Mouse (Mus musculus) hindbrain, embryonic 11.5 days (tissue): Measurements from ENCODE around the gene Fcgr3. TPM values are rescaled to one million over a fixed set of nuclear protein-coding genes. Genes with fewer than 3 reads are reported as not detected.

Source experiments
- ATAC-seq: fragments of 200-750 bp; cut with Nextera tagmentation; 2 replicates; pipeline ENCODE4 v1.8.0; 2017; ENCODE audit warnings: mild to moderate bottlenecking, moderate TSS enrichment, moderate library complexity; ENCODE audit not compliant: low FRiP score
- DNase-seq: peaks from one replicate; pipeline ENCODE4 v3.0.0-alpha.2; 2015; ENCODE audit warnings: low spot score
- H3K27ac ChIP-seq: fragments of 300-500 bp; sonication (generic); 2 replicates; pipeline ENCODE4 v1.5.1; 2014; ENCODE audit warnings: mild to moderate bottlenecking, low read depth, low read length
- H3K27me3 ChIP-seq: fragments of 300-500 bp; sonication (generic); 2 replicates; pipeline ENCODE4 v1.6.1; 2014; ENCODE audit warnings: mild to moderate bottlenecking, low read length, moderate library complexity, mixed read lengths; ENCODE audit not compliant: control insufficient read depth, insufficient read depth
- H3K36me3 ChIP-seq: fragments of 300-500 bp; sonication (generic); 2 replicates; pipeline ENCODE4 v1.6.1; 2014; ENCODE audit warnings: mild to moderate bottlenecking, low read length, moderate library complexity, mixed read lengths; ENCODE audit not compliant: control insufficient read depth, insufficient read depth
- H3K4me1 ChIP-seq: fragments of 300-500 bp; sonication (generic); replicated peaks from 2 replicates; pipeline ENCODE4 v1.6.1; 2014; ENCODE audit warnings: low read length, mixed read lengths; ENCODE audit not compliant: control insufficient read depth, insufficient read depth
- H3K4me2 ChIP-seq: fragments of 300-500 bp; sonication (generic); replicated peaks from 2 replicates; pipeline ENCODE4 v1.6.1; 2014; ENCODE audit warnings: mild to moderate bottlenecking, low read depth, low read length
- H3K4me3 ChIP-seq: fragments of 300-500 bp; sonication (generic); 2 replicates; pipeline ENCODE4 v1.5.1; 2014; ENCODE audit warnings: low read depth, low read length
- H3K9ac ChIP-seq: fragments of 300-500 bp; sonication (generic); 2 replicates; pipeline ENCODE4 v1.6.1; 2014; ENCODE audit warnings: low read depth, low read length
- H3K9me3 ChIP-seq: fragments of 300-500 bp; sonication (generic); 2 replicates; pipeline ENCODE4 v1.6.1; 2016; ENCODE audit warnings: low read length; ENCODE audit not compliant: control insufficient read depth
- WGBS: fragments of 180-500 bp; shearing (Covaris S2); extraction: QIAGEN DNeasy Blood & Tissue Kit; methylation state at CpG from one replicate; pipeline ENCODE4 v1.1.7; 2014; 5-methylcytosine and 5-hydroxymethylcytosine counted together
- polyA plus RNA-seq: library from polyadenylated mRNA; unstranded; fragments of >200 nt; fragmentation: Nextera tagmentation; extraction: Ambion mirVana; gene quantifications from 2 replicates; pipeline ENCODE4 v1.2.1, GENCODE M21; 2014

Fcgr3 gene
- polyA plus RNA-seq, 1 experiment from 2014 or later, result 9.6 TPM

DNA sequence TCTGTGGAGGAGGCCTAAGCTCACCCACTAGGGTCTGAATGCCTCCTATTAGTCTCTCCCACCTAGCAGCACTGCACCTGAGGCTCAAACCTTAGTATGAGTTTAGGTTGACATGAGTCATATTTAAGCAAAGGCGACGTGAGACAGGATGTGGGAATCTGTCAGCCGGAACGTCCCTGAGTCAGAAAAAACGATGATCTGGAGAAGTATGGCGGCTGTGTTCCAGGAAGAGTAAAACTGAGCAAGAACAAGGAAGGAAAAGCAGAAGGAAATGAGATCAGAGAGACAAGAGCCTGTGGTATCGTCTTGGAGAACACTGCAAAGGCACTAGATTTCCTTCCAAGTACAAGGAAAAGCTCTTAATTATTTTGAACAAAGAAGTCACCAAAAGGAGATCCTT is 14.0 kb downstream of the Fcgr3 start:
- H3K36me3 ChIP-seq, result no peaks in the 10 kb centered on the region
- no peaks in the 10 kb centered on the region for H3K4me1 ChIP-seq
- 89% methylated on average over 7 of the region's 7 CpGs for WGBS
- H3K9ac ChIP-seq, result no peak overlapping the region
- DNase-seq (no peak), ATAC-seq (no peak)
- H3K4me3 ChIP-seq, result no peak overlapping the region
- no peaks in the 10 kb centered on the region for H3K9me3 ChIP-seq
- no peaks in the 10 kb centered on the region for H3K27me3 ChIP-seq
- no peak overlapping the region for H3K4me2 ChIP-seq
- no peak overlapping the region for H3K27ac ChIP-seq

DNA sequence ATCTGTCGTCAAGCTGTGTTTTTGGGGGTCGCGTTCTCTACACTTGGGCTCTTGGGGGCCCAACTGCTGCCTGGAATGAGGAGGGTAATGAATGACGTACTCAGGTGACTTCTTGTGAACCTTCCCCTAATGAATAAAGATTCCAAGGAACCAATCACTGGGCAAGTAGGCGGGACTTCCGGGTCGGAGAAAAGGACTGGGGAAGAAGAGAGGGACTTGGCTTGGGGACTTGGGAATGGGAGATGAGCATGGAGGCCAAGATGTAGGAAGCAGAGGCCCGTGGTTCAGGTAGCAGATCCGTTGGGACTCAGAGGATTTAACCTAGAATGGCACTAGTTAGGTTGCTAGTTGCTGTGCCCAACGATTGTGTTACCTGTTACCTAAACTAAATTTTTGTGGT is 15.5 kb downstream of the Fcgr3 start:
- ATAC-seq, result no peak
- 49% methylated on average over 10 of the region's 10 CpGs for WGBS
- DNase-seq, result no peak
- Histone ChIP-seq H3K4me1 (no peaks in the 10 kb centered on the region), H3K36me3 (no peaks in the 10 kb centered on the region), H3K27ac (no peak overlapping the region), H3K4me3 (no peak overlapping the region), H3K27me3 (no peaks in the 10 kb centered on the region), H3K9ac (no peak overlapping the region), H3K9me3 (no peaks in the 10 kb centered on the region), H3K4me2 (no peak overlapping the region)

DNA sequence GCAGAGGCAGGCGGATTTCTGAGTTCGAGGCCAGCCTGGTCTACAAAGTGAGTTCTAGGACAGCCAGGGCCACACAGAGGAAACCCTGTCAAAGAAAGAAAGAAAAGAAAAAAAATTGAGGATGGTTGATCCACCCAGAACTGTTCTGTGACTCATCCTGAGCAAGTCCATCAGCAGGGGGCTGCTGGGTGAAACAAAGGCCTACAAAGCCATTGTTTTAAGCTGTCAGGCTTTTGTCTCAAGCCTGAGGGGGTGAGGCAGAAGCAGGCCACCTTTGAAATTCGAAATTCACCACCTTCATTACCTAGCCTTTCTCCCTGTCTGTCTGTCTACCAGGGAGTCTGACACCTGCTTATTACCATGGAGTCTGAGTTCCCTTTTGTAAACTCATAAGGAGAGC is 18.2 kb downstream of the Fcgr3 start:
- WGBS, result 81% methylated on average over 3 of the region's 3 CpGs
- no peak overlapping the region for H3K9ac ChIP-seq

DNA sequence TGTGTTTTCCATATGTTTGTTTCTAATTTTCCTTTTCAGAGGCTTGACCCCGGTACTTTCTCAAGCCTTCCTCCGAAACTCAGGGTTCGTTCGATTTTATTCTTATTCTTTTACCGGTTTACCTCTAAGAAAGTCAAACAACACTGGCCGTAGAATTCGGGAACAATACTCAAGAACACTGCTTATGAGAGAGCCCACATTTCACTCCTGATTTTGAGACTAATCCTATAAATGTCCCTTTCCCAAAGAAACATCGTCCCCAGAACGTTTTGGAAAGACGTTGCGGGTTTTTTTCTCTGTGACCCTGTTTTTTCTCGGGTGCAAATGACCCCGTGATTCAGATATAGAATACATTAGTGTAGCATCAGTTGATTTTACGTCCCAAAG is 19.7 kb downstream of the Fcgr3 start:
- peak overlapping the region; percentile 68 for H3K4me3 ChIP-seq
- H3K9ac ChIP-seq, result peak overlapping the region; percentile 45; the same call in 1 of the 2 replicates
- no peaks in the 10 kb centered on the region for H3K27me3 ChIP-seq
- WGBS, result 6% methylated on average over 14 of the region's 14 CpGs
- H3K27ac ChIP-seq, result no peak overlapping the region
- H3K36me3 ChIP-seq, result no peaks in the 10 kb centered on the region
- no peak for DNase-seq
- peak overlapping the region; percentile 40 for H3K4me2 ChIP-seq
- ATAC-seq, result peak; percentile 8; the same call in 1 of the 2 replicates
- no peaks in the 10 kb centered on the region for H3K4me1 ChIP-seq
- no peaks in the 10 kb centered on the region for H3K9me3 ChIP-seq

More for the DNA sequence above, 18.2 kb downstream of the Fcgr3 start:
- Histone ChIP-seq H3K36me3 (no peaks in the 10 kb centered on the region), H3K4me1 (no peaks in the 10 kb centered on the region), H3K4me3 (no peak overlapping the region), H3K9me3 (no peaks in the 10 kb centered on the region), H3K4me2 (no peak overlapping the region), H3K27ac (no peak overlapping the region), H3K27me3 (no peaks in the 10 kb centered on the region)
- no peak for DNase-seq
- ATAC-seq, result no peak

DNA sequence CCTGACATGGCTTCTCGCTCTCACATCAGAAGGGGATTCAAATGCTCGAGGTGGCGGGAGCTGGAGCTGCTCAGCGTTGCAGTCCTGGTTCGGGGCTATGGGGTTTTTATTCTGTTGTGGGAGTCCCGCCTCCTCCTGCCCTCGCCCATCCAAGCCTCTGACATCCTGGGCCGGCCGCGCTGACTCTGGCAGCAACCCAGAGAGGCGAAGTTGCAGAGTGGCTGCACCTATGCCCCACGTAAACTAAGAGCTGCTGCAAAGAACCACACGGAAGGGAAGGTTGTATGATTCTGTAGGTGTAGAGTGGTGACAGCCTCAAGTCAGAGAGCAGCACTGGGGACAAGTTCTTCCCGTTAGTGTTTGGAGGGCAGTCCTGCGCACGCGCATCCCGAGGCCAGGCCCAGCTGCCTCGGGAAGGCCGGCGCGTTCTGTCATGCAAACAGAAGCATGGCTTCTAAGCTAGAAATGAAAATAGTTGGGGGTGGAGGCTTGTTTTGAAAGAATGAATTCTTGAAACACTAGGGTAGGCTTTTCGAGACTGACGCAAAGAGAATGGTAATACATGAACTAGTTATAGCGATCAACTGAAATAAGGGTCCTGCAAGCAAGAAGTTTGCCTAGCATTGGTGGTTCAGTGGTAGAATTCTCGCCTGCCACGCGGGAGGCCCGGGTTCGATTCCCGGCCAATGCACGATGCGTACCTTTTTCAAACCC is 20.2 kb downstream of the Fcgr3 start:
- Histone ChIP-seq H3K27me3 (no peaks in the 10 kb centered on the region), H3K4me2 (peak overlapping the region; percentile 40), H3K4me3 (peak overlapping the region; percentile 68), H3K27ac (peak overlapping the region; percentile 36; the same call in 1 of the 2 replicates), H3K9ac (peak overlapping the region; percentile 45; the same call in 1 of the 2 replicates), H3K4me1 (no peaks in the 10 kb centered on the region), H3K9me3 (no peaks in the 10 kb centered on the region), H3K36me3 (no peaks in the 10 kb centered on the region)
- under 1% methylated on average over 33 of the region's 33 CpGs for WGBS
- ATAC-seq, result peak; percentile 96
- DNase-seq, result peak; percentile 93

DNA sequence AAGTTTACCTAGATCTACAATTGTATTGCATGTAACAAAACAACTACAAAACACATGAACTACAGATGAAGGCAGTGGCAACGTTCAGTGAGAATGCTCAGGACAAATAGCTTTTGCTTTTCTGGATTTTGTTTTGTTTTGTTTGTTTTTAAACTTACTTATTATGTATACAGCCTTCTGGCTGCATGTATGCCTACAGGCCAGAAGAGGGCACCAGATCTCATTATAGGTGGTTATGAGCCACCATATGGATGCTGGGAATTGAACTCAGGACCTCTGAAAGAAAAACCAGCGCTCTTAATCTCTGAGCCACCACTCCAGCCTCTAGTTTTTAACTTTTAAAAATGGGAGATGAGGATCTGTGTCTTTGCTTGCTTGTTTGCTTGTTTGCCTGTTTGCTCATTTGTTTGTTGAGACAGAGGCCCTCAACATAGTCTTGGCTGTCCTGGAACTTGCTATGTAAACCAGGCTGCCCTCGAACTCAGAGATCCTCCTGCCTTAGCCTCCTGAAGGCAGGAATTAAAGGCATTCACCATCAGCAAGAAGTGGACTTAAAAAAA is 21.1 kb downstream of the Fcgr3 start:
- 57% methylated on average over 3 of the region's 3 CpGs for WGBS
- no peaks in the 10 kb centered on the region for H3K9me3 ChIP-seq
- ATAC-seq (no peak), DNase-seq (no peak)
- no peaks in the 10 kb centered on the region for H3K4me1 ChIP-seq
- H3K9ac ChIP-seq, result no peak overlapping the region; the same call in 1 of the 2 replicates
- H3K4me2 ChIP-seq, result peak overlapping the region; percentile 39; the same call in 1 of the 2 replicates
- H3K27me3 ChIP-seq, result no peaks in the 10 kb centered on the region; the same call in 1 of the 2 replicates
- H3K27ac ChIP-seq, result 0 out of 2 replicates have a peak overlapping the region, but pooled peaks have one; percentile 36
- no peaks in the 10 kb centered on the region for H3K36me3 ChIP-seq
- peak overlapping the region; percentile 68 for H3K4me3 ChIP-seq

DNA sequence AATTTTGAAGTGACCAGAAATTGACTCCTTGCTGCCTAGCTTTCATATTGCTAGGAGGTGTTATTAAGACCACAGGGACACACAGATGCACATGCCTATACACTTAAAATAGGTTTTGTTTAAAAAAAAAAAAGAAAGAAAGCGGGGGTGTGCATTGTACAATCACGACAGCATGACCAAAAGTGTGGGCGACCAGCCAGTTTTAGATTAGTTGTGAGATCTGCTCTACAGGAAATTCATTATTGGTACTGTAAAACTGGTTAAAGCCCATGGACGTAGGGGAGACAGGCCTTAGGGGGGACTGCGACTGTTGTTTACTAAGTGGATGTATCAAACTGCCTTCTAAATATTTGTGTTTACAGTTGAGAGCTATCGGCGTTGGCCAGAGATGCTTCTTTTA is 24.9 kb downstream of the Fcgr3 start:
- DNase-seq (no peak), ATAC-seq (no peak)
- H3K27me3 ChIP-seq, result peaks cover 10% of the 10 kb centered on the region; the same call in 1 of the 2 replicates
- H3K27ac ChIP-seq, result no peak overlapping the region
- no peak overlapping the region for H3K4me3 ChIP-seq
- H3K4me1 ChIP-seq, result 0 out of 2 replicates have a peak, but pooled peaks cover 2% of the 10 kb centered on the region
- WGBS, result 92% methylated on average over 7 of the region's 7 CpGs
- H3K9ac ChIP-seq, result no peak overlapping the region
- H3K4me2 ChIP-seq, result no peak overlapping the region
- H3K9me3 ChIP-seq, result no peaks in the 10 kb centered on the region
- H3K36me3 ChIP-seq, result no peaks in the 10 kb centered on the region

DNA sequence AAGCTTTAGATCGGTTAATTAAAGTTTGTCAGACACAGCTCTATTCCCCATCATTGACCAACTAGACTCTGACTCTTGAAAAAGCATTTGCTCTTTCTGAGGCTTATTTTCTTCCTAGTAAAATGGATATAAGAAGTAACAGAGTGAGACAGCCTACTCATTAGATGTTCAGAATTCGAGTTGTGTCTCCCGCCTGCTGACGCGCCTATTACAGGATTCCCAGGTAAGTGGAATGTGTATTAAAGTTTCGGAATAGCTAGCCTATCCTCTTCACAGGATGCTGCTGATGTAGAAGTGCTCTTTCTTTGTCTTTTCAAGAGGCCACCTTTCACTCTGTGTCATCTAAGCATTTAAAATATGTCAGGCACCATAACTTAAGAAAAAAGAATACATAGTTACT is 25.6 kb downstream of the Fcgr3 start:
- ATAC-seq (no peak), DNase-seq (no peak)
- H3K4me2 ChIP-seq, result no peak overlapping the region
- H3K4me3 ChIP-seq, result no peak overlapping the region
- H3K4me1 ChIP-seq, result 0 out of 2 replicates have a peak, but pooled peaks cover 2% of the 10 kb centered on the region
- no peak overlapping the region for H3K9ac ChIP-seq
- no peaks in the 10 kb centered on the region for H3K9me3 ChIP-seq
- no peaks in the 10 kb centered on the region for H3K36me3 ChIP-seq
- H3K27ac ChIP-seq, result no peak overlapping the region
- peaks cover 10% of the 10 kb centered on the region; the same call in 1 of the 2 replicates for H3K27me3 ChIP-seq
- WGBS, result 76% methylated on average over 6 of the region's 6 CpGs
